Mouse (Mus musculus) 3134 (cell line): ENCODE results near the gene Ap2b1.
"Not testable (repeated sequence)": the region's sequence is repeated elsewhere in the genome, so short reads cannot be mapped to it uniquely, and the experiment has no call there.

ENCODE experiments used
- DNase-seq: peaks from one replicate; pipeline ENCODE4 v3.0.0-alpha.2; 2011; ENCODE audit warnings: low spot score; ENCODE audit not compliant: insufficient read length; ENCODE audit errors: extremely low read depth

Ap2b1 gene

DNA sequence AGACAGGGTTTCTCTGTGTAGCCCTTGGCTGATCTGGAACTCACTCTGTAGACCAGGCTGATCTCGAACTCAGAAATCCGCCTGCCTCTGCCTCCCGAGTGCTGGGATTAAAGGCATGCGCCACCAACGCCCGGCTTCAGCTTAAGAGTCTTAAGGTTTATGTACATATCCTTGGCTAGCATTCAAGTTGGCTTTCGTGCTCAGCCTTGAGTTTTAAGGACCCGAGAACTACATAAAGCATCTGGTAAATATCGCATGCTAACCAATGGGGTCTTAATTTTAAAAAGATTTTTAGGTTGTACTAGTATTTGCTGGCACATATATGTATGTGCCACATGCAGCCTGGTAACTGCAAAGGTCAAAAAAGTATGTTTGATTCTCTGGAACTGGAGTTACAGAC lies 900 bp downstream of the Ap2b1 start:
- DNase-seq = no peak

DNA sequence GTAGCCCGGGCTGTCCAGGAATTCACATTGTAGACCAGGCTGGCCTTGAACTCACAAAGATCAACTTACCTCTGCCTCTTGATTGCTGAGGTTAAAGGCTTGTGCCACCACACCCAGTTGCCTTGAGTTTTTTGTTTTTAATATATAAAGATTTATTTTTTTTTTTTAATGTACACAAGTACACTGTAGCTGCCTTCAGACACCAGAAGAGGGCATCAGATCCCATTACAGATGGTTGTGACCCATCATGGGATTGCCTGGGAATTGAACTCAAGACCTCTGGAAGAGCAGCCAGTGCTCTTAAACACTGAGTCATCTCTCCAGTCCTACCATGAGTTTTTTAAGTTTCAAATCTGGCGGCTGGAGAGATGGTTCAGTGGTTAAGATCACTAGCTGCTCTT lies 2.6 kb downstream of the Ap2b1 start:
- peak; percentile 28 for DNase-seq

DNA sequence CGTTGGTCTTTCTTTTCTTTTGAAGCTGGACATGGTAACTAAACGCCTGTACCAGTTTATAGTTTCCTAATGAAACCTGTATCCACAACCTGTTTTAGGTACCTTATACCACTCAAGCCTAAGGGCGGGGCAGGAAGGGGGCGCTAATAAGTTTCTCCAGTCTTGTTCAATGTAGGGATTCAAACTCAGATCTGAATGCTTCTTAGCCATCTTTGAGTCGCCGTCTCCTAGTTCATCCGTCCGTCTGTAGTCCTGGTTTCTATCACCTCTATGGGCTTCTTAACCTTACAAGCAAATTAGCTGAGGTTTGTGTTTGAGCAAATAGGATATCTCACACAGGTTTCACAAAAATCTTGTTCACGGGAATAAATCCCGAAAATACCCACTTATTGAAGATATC lies 3.3 kb downstream of the Ap2b1 start:
- DNase-seq = no peak

DNA sequence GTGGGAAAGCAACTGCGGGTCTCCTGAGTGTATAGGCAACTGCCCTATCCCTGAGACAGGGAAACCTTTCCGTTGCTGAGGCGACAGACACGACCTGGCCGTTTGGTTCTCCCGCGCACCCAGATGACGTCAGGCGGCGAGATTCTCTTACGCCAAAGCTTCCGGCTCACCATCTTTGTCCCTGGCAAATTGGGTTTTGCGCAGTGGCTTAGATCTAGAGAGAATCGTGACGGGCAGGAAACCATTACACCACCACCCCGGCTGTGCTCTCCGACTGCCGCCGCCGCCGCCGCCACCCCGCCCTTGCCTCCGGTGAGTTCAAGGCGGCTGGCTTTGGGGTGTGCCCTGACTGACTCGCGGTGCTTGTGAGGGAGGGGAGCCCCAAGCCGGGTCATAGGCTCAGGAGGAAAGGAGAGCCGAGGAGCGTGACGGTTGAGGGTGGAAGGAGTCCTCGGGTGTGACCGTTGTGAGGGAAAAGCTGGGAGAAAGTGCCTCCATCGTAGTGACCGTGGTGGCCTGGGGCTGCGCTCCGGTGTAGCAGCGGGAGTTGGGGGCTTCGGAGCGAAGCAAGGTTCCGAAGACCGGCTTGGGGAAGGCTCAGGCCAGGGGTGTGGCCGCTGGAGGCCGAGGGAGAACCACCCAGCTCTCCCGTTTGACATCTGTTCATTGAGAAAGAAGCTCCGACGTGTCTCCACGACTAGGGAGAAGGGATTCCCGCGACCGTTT lies 3.9 kb downstream of the Ap2b1 start, which contains the start of gene Pex12:
Gene Pex12 (minus strand): TSS at position 61 of the 726 bp plus-strand sequence.
- peak; percentile 92 for DNase-seq

DNA sequence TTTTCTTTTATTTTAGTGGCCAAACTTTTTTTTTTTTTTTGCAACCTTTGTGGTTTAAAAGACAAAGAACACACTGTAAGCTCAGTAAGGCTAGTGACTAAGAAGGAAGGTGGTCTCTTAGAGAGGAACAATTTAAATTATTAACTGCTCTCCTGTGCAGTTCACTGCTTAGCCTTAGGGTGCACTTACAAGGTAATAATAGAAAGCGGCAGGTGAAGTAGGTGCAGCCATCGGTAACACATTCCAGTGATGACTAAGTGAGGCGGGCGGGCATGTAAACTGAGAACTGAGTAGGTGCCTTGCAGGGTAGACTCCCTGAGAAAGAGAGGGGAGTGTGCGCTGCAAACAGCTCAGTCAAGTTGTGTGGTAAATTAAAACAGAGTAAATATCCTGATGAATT lies 4.9 kb downstream of the Ap2b1 start:
- DNase-seq = no peak

DNA sequence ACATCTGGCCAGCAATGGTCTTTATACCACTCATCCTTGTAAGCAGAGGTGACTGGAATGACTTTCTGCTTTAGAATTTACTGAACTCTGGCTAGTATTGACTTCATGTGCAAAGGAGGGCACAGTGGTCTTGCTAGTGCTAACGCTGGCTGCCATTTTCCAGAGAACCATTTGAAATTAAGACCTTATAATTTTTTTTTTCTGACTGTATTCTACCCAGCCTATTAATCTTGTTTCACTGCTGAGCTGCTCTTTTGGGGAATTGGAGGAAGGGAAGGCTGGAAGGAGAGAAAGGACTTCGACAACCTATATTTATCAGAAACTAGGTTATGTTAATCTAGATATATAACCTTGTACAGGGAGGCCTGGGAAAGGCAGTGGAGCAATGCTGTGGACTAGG lies 5.7 kb downstream of the Ap2b1 start:
- no peak for DNase-seq

DNA sequence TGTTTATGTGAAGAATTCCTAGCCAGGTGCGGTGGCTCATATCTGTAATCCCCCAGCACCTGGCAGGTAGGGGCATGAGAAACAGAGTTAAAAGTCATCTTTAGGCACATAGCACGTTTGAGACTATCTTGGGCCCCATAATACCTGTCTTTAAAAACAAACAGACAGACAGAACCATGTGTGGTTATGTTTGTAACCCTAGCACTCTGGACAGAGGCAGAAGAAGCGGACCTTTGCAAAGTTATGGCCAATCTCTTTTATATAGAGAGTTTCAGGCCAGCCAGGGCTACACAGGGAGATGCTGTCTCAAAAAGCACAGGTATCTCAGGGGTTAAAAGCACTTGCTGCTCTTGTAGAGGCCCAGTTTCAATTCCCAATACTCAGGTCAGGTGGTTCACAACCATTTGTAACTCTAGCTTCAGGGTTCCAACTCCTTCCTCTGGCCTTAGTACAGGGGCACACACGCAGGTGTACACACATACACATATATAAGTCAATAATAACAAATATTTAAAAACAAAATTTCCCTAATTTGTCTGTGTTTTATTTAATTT lies 8.0 kb downstream of the Ap2b1 start:
- no peak for DNase-seq

DNA sequence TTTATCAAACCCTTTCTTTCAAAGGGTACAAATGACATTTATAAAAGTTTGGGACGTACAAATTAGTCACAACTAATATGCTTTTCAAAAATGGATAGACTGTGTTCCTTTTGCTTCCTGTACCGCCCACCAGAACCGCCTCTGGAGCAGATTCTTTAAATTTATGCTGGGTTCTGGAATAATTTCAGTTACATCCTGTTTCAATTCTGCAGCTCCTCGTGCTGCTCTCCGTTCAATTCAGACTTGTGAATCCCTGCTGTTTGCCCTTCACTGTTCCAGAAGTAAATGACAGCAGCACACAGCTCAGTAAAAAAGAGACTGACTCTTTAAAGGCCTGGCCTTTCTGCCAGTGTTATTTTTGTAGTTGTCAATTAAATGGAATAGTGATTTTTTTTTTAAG lies 13.6 kb downstream of the Ap2b1 start:
- DNase-seq = no peak

DNA sequence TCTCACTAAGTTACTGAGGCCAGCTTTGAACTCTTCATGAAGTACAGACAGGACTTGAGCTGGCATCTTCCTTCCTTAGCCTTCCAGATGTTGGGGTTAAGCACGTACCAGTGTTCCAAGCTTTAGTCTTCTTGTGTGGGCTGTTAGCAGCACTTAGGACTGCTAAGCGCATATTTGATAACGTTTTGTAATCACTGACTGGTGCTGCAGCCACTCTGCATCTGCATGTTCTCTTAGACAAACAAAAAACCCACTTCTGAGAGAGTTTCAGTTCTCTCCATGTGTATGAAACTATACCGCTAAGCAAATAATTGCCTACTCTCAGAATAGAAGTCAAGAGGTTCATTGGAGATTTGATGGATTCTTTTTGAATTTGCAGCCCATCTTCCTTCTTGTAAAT lies 20.2 kb downstream of the Ap2b1 start:
- DNase-seq = no peak

DNA sequence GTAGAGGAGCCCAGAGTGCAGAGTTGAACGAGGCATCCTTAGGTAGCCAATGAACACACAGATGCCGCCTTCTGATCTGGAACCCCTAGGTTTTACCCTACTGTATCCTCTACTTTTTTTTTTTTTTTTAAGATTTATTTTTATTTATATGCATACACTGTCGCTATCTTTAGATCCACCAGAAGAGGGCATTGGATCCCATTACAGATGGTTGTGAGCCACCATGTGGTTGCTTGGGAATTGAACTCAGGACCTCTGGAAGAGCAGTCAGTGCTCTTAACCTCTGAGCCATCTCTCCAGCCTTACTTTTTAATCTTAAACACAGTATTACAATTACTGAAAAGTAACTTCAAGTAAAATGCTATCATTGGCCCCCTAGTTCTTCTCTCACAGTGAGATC lies 27.9 kb downstream of the Ap2b1 start:
- DNase-seq = not testable (repeated sequence)

DNA sequence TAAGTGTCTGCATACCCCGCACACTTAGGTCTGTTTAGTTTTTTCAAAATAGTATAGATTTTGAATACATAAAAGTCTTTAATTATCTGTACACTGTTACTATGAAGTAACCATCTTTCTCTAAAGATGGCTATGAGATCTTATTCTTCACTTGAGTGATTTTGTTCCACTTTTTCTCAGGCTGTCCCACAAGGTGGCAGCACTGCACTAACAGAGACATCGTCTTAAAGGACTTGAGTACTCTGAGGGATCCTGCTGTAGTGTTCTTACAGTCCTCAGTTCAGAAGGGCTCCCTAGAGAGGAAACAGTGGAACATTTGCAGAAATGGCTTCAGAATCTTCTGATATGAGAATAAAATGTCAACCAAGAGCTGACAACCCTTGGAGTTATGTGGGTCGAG lies 28.6 kb downstream of the Ap2b1 start:
- no peak for DNase-seq

DNA sequence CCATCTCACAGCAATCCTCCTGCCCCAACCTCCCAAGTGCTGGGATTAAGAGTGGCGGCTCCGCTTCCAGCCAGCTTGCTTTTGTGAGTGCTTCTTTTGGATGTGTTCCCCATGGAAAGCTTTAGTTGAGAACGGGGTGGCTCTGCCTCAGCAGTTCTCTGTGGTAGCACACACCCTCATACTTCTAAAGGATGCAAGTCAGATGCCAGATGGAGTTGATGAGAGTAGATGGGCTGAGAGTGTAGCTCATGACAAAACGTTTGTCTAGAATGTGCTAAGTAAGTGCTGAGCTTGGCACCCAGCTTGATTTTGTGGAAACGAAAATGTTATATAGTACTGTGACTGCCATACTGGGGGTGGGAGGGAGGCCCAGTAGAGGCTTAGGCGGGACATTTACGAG lies 37.0 kb downstream of the Ap2b1 start:
- no peak for DNase-seq

DNA sequence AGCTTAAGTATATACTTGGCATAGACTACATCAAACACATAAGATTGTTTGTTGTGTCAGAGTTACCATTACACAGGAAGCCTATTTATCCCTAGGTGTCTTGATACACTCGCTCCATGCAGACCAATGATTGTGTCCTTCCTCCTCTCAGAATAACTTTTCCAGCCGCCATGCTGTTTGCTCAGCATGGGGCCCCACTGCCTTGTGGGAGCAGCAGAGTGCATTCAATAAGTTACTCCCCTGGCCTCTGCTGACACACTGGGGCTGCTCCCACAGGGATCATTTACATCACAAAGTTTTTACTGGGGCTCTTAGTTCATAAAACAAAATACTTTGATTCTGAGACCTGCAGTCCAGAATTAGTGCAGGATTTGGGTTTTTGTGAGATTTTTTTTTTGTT lies 40.9 kb downstream of the Ap2b1 start:
- DNase-seq = no peak

DNA sequence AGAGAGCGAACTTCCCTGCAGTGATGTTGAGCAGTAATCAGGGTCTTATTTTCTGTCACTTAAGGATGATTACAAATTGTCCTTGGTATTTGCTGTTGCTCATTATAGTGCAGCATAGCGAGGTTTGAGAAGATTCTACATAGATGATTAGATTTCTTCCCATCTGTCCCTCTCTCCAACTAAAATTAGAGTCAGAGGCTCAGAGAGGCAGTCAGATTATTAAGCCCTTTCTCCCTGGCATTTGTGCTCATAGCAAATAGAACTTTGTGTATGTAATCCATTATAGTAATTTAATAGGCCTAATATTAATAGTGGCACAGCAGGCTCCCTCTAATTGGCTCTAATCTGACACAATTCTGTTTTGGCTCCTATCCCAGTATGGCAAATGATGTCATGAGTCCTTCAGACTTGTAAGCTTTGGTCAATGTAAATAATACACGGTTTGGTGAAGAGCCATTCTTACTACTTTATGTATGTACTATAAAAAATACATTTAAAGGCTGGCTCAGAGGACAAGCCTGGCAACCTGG lies 43.0 kb downstream of the Ap2b1 start:
- no peak for DNase-seq

DNA sequence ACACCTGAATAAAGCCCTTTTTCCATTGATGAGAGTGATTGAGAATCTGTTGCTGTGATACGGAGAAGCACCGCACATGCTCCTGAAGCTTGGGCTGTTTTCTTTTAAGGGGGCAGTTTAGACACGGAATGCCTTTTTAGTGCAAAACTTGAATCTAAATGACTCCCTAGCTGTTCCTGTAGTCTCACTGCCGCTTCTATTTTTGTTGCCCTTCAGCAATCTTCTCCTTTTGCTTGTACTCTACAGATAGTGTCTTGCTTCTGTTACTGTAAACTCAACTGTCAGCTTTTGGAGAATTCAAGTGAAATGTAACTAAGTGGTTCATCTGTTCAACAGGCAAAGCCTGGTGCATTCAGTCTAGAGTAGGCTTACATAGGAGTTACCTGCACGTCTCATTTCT lies 56.6 kb downstream of the Ap2b1 start:
- no peak for DNase-seq

DNA sequence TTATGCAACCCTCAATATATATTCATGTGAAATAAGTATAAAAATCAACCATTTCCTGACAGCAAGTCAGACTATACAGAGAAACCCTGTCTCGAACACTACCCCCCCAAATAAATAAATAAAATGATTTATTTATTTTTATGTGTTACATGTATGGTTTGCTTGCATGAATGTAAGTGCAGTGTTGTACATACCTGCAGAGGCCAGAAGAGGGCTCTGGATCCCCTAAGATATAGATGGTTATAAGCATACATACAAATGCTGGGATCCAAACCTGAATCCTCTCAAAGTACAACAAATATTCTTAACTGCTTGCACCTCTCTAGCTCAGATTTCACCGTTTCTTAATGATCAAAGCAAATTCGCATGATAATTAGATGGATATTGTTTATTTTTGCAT lies 58.6 kb downstream of the Ap2b1 start:
- DNase-seq = no peak

DNA sequence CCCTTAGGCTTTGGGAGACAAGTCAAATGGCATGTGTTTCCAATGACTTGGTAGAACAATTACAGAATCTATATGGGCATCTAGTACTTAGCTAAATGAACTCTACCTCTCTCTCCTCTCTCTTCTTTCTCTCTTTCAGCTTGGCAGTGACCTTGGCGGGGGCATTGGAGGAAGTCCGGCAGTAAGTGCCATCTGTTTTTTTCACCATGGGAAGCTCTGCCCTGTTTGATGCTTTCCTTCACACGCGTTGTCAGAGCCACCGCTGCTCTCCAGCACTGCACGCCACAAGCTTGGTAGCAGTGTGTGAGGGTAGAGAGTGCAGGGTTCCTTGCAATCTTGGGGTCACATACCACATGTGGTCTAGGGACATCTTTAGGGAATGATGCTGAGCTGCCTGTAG lies 65.8 kb downstream of the Ap2b1 start:
- no peak for DNase-seq

DNA sequence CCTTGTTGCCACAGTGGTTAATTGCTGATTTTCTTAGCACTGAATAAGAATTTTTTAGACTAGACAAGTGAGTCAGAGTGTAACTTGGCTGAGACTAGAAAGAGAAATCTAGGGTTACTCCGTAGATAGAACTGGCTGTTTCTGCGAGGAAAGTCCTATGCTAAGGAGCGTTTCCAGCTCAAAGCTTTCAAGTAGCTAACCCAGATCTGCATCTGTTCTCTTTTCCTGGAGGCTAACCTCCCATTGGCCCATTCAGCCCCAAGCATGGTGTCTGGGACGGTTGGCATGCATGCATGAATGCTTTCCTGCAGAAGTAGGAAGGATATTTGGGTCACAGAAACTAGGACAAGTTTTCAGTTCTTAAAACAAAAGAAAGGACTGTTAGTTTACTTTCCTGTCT lies 72.4 kb downstream of the Ap2b1 start:
- no peak for DNase-seq

DNA sequence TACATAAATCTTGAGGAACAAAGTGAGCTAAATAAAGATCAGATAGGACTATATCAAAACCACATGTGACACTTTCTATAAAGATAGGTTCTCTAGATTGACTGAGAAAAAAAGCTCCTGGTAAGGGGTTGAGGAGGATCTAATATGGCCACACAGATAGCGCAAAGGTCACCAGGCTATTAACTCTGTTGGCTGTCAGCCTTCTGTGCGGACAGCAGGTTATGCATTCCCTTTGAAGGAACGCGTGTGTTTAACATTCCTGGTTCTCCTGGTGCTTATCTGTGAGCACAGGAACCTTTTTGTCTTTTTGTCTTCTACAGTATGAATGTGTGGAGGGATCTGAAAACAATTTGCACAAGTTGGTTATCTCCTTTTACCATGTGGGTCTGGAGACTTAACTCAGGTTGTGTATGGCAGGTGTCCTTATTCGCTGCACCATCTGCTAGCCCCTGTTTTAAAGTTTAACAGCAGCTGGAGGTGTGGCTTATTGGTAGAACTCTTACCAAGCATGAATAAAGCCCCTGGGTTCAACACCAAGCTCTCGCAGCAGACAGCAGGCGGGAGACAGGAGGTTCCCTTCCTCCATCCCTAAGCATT lies 81.0 kb downstream of the Ap2b1 start:
- DNase-seq = no peak

DNA sequence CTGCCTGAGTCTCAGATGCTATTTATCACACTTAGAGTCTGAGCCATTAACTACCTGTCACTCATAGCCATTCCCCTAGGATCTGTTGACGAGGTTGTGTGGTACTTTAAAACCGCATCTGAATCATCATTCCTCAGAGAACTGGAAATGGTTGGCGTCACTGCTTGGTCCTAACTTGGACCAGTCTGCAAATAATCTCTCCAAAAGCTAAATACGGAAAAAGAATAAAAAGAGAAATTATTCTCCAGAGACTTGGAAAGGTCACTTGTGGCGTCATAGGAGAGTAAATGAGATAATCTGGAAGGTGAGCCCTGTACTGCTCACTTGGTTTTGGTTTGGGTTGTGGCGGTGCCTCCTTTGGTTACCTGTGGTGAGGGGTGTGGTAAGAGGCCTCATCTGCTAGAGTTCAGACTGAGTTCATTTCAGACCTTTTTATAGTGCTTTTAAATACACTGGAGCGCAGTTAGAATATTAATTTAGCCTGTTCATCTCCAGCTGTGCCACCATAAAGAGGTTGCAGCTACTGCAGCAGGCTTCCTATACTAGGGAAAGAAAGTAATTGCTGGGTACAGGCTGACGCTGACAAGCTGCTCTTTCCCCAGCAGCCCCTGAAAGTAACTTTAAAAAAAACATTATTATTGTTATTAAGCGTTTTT lies 84.2 kb downstream of the Ap2b1 start:
- DNase-seq = no peak

DNA sequence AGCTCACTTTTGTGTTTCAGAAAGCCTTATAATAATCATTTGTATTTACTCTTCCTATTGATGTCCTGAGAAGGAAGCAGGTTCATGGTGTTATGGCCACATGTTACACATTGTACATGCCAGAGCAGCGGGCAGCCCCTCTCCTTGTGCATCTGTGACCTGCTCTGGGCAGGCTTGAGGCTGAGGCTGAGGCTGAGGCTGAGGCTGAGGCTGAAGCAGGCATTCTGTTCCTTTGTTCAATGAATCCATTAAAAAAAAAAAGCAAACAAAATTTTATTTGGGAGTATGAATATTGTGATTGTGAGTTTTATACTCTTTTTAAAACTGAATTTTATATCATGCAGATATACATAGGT lies 84.7 kb downstream of the Ap2b1 start:
- no peak for DNase-seq

DNA sequence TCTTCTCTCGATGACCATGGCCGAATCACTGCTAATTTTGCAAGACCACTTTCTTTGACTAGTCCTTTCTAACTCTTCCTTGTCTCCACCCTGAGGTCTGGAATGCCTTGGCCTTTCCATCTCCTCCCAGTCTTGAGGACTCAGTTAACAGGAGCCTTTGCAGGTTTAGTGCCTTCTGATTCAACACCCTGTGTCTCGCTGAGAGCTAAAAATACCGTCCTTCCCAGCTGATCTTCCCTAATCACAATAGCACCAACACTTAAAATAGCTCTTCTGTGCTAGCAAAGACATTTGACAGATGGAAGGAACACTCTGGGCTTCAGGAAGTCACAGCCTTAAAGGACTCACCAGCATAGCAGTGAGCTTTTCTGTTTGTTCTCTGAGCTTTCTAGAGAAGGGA lies 94.2 kb downstream of the Ap2b1 start:
- no peak for DNase-seq
